Mouse (Mus musculus) lung, adult 2 months (tissue): ENCODE results near the gene Ripor3.

Experiments used
- CTCF ChIP-seq: fragments of 200-500 bp; IDR thresholded peaks from 2 replicates; pipeline ENCODE4 v1.5.1; 2011; ENCODE audit warnings: mild to moderate bottlenecking, low read length, control low read depth; ENCODE audit not compliant: insufficient read depth
- POLR2A ChIP-seq: fragments of 200-500 bp; IDR thresholded peaks from 2 replicates; pipeline ENCODE4 v1.6.1; 2011; ENCODE audit warnings: low read depth, mild to moderate bottlenecking, control low read depth, low read length, borderline replicate concordance; ENCODE audit errors: extremely low read depth

- no peak for TF ChIP-seq POLR2A
- no peak for TF ChIP-seq CTCF
Observed at GRCm38 (mm10) chr2:167959384-167959911, 51.0 kb downstream of the Ripor3 start.
